Mouse (Mus musculus) midbrain, embryonic 11.5 days (tissue): ENCODE measurements at regions not wholly inside any gene's neighbourhood (a gene's known extent, or its start where the extent isn't known, plus 50 kb on each side); places are given as distances from the start of the nearest gene placed in this dataset.

Source experiments
- ATAC-seq: fragments of 200-750 bp; cut with Nextera tagmentation; 2 replicates; pipeline ENCODE4 v1.8.0; 2017; ENCODE audit warnings: moderate TSS enrichment, moderate library complexity; ENCODE audit not compliant: low FRiP score
- DNase-seq: peaks from one replicate; pipeline ENCODE4 v3.0.0; 2015; ENCODE audit warnings: low spot score; ENCODE audit errors: missing footprints
- H3K27ac ChIP-seq: fragments of 300-500 bp; sonication (generic); 2 replicates; pipeline ENCODE4 v1.5.1; 2014; ENCODE audit warnings: low read depth, low read length
- H3K27me3 ChIP-seq: fragments of 300-500 bp; sonication (generic); 2 replicates; pipeline ENCODE4 v1.6.1; 2014; ENCODE audit warnings: mild to moderate bottlenecking, low read length, moderate library complexity, mixed read lengths; ENCODE audit not compliant: control insufficient read depth, insufficient read depth
- H3K36me3 ChIP-seq: fragments of 300-500 bp; sonication (generic); 2 replicates; pipeline ENCODE4 v1.6.1; 2014; ENCODE audit warnings: mild to moderate bottlenecking, low read length, moderate library complexity, mixed read lengths; ENCODE audit not compliant: control insufficient read depth, insufficient read depth
- H3K4me1 ChIP-seq: fragments of 300-500 bp; sonication (generic); 2 replicates; pipeline ENCODE4 v1.6.1; 2014; ENCODE audit warnings: low read length; ENCODE audit not compliant: control insufficient read depth, insufficient read depth
- H3K4me2 ChIP-seq: fragments of 300-500 bp; sonication (generic); 2 replicates; pipeline ENCODE4 v1.6.1; 2014; ENCODE audit warnings: mild to moderate bottlenecking, moderate library complexity
- H3K4me3 ChIP-seq: fragments of 300-500 bp; sonication (generic); 2 replicates; pipeline ENCODE4 v1.5.1; 2014; ENCODE audit warnings: low read depth, low read length
- H3K9ac ChIP-seq: fragments of 300-500 bp; sonication (generic); 2 replicates; pipeline ENCODE4 v1.6.1; 2014; ENCODE audit warnings: low read length
- H3K9me3 ChIP-seq: fragments of 300-500 bp; sonication (generic); 2 replicates; pipeline ENCODE4 v1.6.1; 2016; ENCODE audit warnings: low read length; ENCODE audit not compliant: control insufficient read depth
- WGBS: fragments of 180-500 bp; shearing (Covaris S2); extraction: QIAGEN DNeasy Blood & Tissue Kit; methylation state at CpG from one replicate; pipeline ENCODE4 v1.1.7; 2014; 5-methylcytosine and 5-hydroxymethylcytosine counted together

DNA sequence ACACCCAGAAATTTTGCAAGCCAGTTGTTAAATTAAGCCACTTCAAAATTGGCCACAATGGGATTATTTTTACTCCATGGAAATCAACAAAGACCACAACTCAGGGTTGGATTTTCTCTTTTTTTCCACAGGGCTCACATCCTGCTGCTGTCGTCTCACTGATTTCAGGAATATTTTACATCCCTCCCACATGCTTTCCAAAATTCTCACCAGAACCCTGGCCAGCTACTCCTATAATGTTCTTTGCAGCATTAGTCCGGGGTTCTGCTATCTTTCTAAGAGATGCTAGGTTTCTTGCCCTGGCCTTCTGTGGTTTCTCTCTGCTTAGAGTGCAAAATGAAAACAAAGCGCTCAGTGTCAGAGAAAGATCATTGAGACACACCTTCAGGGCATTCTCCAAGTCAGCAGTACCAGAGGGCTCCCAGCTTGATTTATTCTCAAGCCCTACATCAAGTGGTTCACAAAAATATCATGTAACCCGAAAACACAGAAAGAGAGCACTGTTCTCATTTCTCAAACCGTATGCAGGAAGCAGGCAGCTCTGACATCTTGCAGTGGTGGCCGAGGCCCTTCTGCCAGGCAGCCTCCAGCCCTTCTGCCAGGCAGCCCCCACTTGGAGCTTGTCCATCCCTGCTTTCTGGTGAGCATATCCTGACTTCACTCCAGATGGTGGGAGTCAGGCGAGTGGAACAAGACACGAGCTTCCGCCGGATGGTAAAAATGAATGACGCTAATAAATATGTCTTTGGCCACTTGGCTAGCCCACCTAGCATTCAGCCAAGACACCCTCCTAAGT, 158.1 kb upstream of the Cdyl start:
- DNase-seq: no peak
- Histone ChIP-seq H3K4me2 (no peak overlapping the region), H3K27me3 (no peaks in the 10 kb centered on the region), H3K36me3 (no peaks in the 10 kb centered on the region), H3K4me1 (no peaks in the 10 kb centered on the region), H3K27ac (no peak overlapping the region), H3K4me3 (no peak overlapping the region), H3K9me3 (no peaks in the 10 kb centered on the region), H3K9ac (no peak overlapping the region)
- ATAC-seq: no peak
- 84% methylated on average over 11 of the region's 11 CpGs for WGBS

- WGBS: 80% methylated on average over 5 of the region's 5 CpGs
- Histone ChIP-seq H3K4me2 (no peak overlapping the region), H3K4me3 (no peak overlapping the region), H3K27me3 (no peaks in the 10 kb centered on the region), H3K4me1 (no peaks in the 10 kb centered on the region), H3K36me3 (no peaks in the 10 kb centered on the region), H3K9ac (no peak overlapping the region), H3K9me3 (no peaks in the 10 kb centered on the region), H3K27ac (no peak overlapping the region)
- DNase-seq: no peak
- ATAC-seq: no peak
These were observed 157.5 kb upstream of the Cdyl start for GRCm38 (mm10) chr13:35502147-35502522.

DNA sequence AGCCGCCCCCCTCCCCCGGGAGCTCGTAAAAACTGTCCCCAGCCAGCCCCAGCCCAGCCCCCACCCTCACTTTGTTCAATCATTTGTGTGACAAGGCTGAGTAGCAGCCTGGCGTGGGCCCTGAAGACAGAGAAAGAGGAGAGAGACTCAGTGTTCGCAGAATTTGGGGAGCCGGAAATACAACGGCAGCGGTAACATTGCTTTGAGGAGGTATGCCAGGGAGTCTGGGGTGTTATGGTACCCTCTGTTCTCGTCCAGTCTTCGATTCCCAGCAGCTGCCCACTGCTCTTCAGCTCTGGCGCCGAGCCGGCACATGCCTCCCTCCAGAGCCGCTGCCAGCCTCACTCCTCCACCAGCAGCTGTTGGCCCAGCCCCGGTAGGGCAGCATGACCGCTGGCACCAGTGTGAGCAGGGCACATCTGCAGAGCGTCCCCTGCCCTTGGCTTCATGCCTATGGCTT, 156.2 kb upstream of the Cdyl start:
- no peaks in the 10 kb centered on the region for H3K4me1 ChIP-seq
- no peak; the same call in 1 of the 2 replicates for ATAC-seq
- no peaks in the 10 kb centered on the region for H3K27me3 ChIP-seq
- no peaks in the 10 kb centered on the region for H3K9me3 ChIP-seq
- no peak overlapping the region for H3K27ac ChIP-seq
- no peak overlapping the region for H3K4me2 ChIP-seq
- no peaks in the 10 kb centered on the region for H3K36me3 ChIP-seq
- WGBS: 80% methylated on average over 17 of the region's 17 CpGs
- H3K4me3 ChIP-seq: no peak overlapping the region
- no peak overlapping the region for H3K9ac ChIP-seq
- no peak for DNase-seq

- Histone ChIP-seq H3K4me3 (no peak overlapping the region), H3K36me3 (no peaks in the 10 kb centered on the region), H3K27ac (no peak overlapping the region), H3K9me3 (no peaks in the 10 kb centered on the region), H3K9ac (no peak overlapping the region), H3K4me1 (no peaks in the 10 kb centered on the region), H3K27me3 (no peaks in the 10 kb centered on the region), H3K4me2 (no peak overlapping the region)
- WGBS: 85% methylated on average over 1 of the region's 1 CpGs
- DNase-seq: no peak
- ATAC-seq: no peak
These were observed 152.4 kb upstream of the Cdyl start for GRCm38 (mm10) chr13:35507195-35507594.

DNA sequence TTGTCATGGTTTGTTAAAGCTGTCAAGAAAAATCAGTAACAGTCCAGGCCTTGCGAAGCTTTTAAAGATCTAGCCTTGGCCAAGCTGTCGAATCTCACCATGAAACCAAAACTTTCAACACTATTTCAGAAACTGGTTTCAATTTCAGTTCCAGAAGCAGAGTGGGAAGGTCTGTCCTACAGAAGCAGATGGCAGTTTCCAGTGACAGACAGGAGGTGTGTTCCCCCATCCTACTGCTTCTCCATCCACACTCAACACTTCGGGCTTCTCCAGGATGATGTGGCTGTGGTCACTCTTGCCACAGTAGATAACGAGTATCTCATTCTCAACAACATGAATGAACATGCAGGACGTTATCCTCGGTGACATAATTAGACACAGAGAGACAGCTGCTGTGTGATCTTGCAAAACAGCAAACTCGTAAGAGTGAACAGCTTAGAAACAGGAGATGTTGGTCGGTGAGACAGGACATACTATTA, 147.6 kb upstream of the Cdyl start:
- DNase-seq (no peak), ATAC-seq (no peak)
- 89% methylated on average over 8 of the region's 8 CpGs for WGBS
- H3K4me1 ChIP-seq: no peaks in the 10 kb centered on the region
- no peaks in the 10 kb centered on the region for H3K27me3 ChIP-seq
- H3K27ac ChIP-seq: no peak overlapping the region
- H3K4me2 ChIP-seq: no peak overlapping the region
- no peak overlapping the region for H3K9ac ChIP-seq
- H3K9me3 ChIP-seq: no peaks in the 10 kb centered on the region
- H3K4me3 ChIP-seq: no peak overlapping the region
- H3K36me3 ChIP-seq: no peaks in the 10 kb centered on the region

DNA sequence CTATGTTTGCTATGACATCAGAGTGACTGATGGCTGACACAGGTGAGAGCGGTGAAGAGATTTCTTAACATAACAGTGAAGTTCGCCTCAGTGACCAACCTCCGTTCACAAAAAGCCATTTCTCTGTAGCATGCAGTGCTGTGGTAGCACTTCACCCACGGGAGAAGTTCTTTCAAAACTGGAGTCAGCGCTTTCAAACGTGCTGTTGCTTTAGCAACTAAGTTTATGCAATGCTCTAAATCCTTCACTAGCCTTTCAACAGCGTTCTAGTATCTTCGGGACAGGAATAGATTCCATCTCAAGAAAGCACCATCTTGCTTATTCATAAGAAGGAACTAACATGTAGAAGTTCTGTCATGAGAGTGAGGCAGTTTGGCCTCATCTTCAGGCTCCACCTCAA, 146.5 kb upstream of the Cdyl start:
- Histone ChIP-seq H3K4me3 (no peak overlapping the region), H3K4me1 (no peaks in the 10 kb centered on the region), H3K4me2 (no peak overlapping the region), H3K27ac (no peak overlapping the region), H3K27me3 (no peaks in the 10 kb centered on the region), H3K9ac (no peak overlapping the region), H3K9me3 (no peaks in the 10 kb centered on the region), H3K36me3 (no peaks in the 10 kb centered on the region)
- no peak for ATAC-seq
- no peak for DNase-seq
- 91% methylated on average over 8 of the region's 8 CpGs for WGBS

DNA sequence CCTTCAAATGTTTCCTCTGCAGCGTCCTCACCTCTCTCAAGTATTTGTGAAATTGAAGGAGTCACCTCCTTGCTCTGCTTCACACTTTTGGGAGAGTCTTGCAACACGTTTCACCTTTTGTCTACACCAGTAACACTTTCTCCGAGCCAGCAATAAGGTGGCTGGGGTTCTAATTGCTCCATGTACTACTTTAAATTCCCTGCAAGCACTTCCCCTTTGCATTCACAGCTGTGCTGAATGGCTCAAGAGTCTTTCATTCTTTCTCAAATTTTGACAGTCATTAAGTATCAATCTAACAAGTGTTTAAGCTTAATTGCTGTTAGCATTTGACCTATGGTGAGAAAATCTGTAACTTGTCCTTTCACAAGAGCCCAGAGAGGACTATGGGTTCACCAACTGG, 144.3 kb upstream of the Cdyl start:
- WGBS: 67% methylated on average over 3 of the region's 3 CpGs
- H3K9me3 ChIP-seq: no peaks in the 10 kb centered on the region
- no peak for DNase-seq

GRCm38 (mm10) chr13:35517692-35518091, 141.9 kb upstream of the Cdyl start:
- WGBS: 91% methylated on average over 3 of the region's 3 CpGs
- no peak overlapping the region for H3K4me3 ChIP-seq
- no peaks in the 10 kb centered on the region for H3K4me1 ChIP-seq
- H3K27ac ChIP-seq: no peak overlapping the region
- H3K9ac ChIP-seq: no peak overlapping the region
- DNase-seq: no peak
- no peaks in the 10 kb centered on the region for H3K9me3 ChIP-seq
- ATAC-seq: no peak
- no peaks in the 10 kb centered on the region for H3K36me3 ChIP-seq
- no peak overlapping the region for H3K4me2 ChIP-seq
- no peaks in the 10 kb centered on the region for H3K27me3 ChIP-seq

More for the DNA sequence above, 144.3 kb upstream of the Cdyl start:
- Histone ChIP-seq H3K27me3 (no peaks in the 10 kb centered on the region), H3K9ac (no peak overlapping the region), H3K27ac (no peak overlapping the region), H3K4me2 (no peak overlapping the region), H3K4me1 (no peaks in the 10 kb centered on the region), H3K36me3 (no peaks in the 10 kb centered on the region), H3K4me3 (no peak overlapping the region)
- no peak for ATAC-seq

GRCm38 (mm10) chr13:35522272-35522671, 137.4 kb upstream of the Cdyl start:
- Histone ChIP-seq H3K36me3 (no peaks in the 10 kb centered on the region), H3K9me3 (no peaks in the 10 kb centered on the region), H3K27ac (no peak overlapping the region), H3K9ac (no peak overlapping the region), H3K27me3 (no peaks in the 10 kb centered on the region), H3K4me2 (no peak overlapping the region), H3K4me1 (no peaks in the 10 kb centered on the region), H3K4me3 (no peak overlapping the region)
- 85% methylated on average over 1 of the region's 1 CpGs for WGBS
- DNase-seq (no peak), ATAC-seq (no peak)
